Mouse (Mus musculus) limb, embryonic 10.5 days (tissue): ENCODE results near the gene Ints14. TPM values are rescaled to one million over a fixed set of nuclear protein-coding genes. Genes with fewer than 3 reads are reported as not detected.
A peak's percentile ranks its signal among the peaks of the same experiment; 100 is the strongest.

ENCODE experiments used
- DNase-seq: peaks from one replicate; pipeline ENCODE4 v3.0.0-alpha.2; 2017; ENCODE audit warnings: low spot score
- H3K27ac ChIP-seq: fragments of 300-500 bp; sonication (generic); 2 replicates; pipeline ENCODE4 v1.5.1; 2016; ENCODE audit warnings: mild to moderate bottlenecking
- H3K27me3 ChIP-seq: fragments of 300-500 bp; sonication (generic); 2 replicates; pipeline ENCODE4 v1.6.1; 2016; ENCODE audit warnings: low read depth, mild to moderate bottlenecking; ENCODE audit not compliant: poor library complexity, severe bottlenecking
- H3K36me3 ChIP-seq: fragments of 300-500 bp; sonication (generic); 2 replicates; pipeline ENCODE4 v1.6.1; 2016; ENCODE audit warnings: mild to moderate bottlenecking, moderate library complexity
- H3K4me1 ChIP-seq: fragments of 300-500 bp; sonication (generic); 2 replicates; pipeline ENCODE4 v1.6.1; 2016
- H3K4me3 ChIP-seq: fragments of 300-500 bp; sonication (generic); 2 replicates; pipeline ENCODE4 v1.5.1; 2016; ENCODE audit warnings: mild to moderate bottlenecking, moderate library complexity
- H3K9me3 ChIP-seq: fragments of 300-500 bp; sonication (generic); replicated peaks from 2 replicates; pipeline ENCODE4 v1.6.1; 2016; ENCODE audit warnings: mild to moderate bottlenecking
- WGBS: fragments of 180-500 bp; shearing (Covaris S2); methylation state at CpG from one replicate; pipeline ENCODE4 v1.1.7; 2016; 5-methylcytosine and 5-hydroxymethylcytosine counted together
- polyA plus RNA-seq: library from polyadenylated mRNA; unstranded; fragments of >200 nt; fragmentation: Nextera tagmentation; extraction: Ambion mirVana; gene quantifications from 2 replicates; pipeline ENCODE4 v1.2.1, GENCODE M21; 2016

Gene Ints14
- polyA plus RNA-seq, 1 experiment from 2014 or later: 78.4 TPM

DNA sequence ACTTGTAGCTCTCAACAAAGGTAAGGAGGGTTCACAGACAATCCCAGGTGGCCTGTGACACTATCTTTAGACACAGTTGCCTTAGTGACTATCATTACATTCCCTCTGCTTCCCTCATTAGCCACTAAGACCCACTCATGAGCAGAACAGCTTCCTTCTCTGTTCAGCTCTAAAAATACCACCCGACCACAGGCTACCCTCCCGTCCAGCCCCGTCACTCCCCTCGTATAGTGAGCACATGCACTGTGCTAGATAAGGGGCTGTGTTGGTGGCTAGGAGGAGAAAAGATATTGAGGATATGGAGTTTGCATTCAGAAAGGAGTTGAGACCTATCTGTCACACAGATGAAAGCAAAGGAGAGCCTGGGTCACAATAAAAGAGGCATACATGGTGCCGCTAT lies 22.2 kb upstream of the Ints14 start:
- Histone ChIP-seq H3K4me1 (peaks cover 21% of the 10 kb centered on the region), H3K27ac (no peak overlapping the region), H3K36me3 (no peaks in the 10 kb centered on the region), H3K27me3 (peaks cover 17% of the 10 kb centered on the region), H3K4me3 (no peak overlapping the region), H3K9me3 (no peaks in the 10 kb centered on the region)
- 84% methylated on average over 5 of the region's 5 CpGs for WGBS
- DNase-seq: no peak

DNA sequence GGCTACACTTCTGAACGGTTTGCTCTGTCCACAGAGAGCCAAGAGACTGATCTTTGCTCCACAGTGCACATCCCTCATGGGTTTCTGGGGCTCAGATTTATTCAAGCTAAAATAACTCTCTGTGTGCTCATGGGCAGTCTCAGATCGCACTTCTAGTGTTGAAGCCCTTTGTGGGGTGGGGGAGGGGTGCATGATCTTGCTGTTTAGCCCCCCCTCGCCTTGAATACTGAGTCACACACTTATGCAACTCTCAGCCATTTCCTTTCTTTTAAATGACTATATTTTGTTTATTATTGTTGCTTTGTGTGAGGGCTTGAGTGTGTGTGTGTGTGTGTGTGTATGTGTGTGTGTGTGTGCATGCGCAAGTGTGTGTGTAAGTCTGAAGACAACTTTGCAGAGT lies 21.4 kb upstream of the Ints14 start:
- no peak for DNase-seq
- peaks cover 25% of the 10 kb centered on the region for H3K27me3 ChIP-seq
- H3K9me3 ChIP-seq: no peaks in the 10 kb centered on the region
- H3K4me1 ChIP-seq: peaks cover 19% of the 10 kb centered on the region
- H3K4me3 ChIP-seq: no peak overlapping the region
- no peaks in the 10 kb centered on the region for H3K36me3 ChIP-seq
- WGBS: 69% methylated on average over 4 of the region's 4 CpGs
- no peak overlapping the region for H3K27ac ChIP-seq

DNA sequence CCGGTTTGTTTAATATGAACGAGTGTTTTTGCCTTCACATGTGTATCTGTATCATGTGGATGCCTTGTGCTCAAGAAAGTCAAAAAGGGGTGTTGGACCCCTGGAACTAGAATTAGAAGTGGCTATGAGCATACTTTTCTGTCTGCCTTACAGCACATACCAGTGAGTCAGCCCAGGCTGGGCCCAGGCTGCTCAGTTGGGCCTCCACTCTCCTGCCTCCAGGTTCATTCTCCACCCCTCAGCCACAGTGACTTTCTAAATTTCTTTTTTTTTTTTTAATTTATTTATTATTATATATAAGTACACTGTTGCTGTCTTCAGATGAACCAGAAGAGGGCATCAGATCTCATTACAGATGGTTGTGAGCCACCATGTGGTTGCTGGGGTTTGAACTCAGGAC lies 20.9 kb upstream of the Ints14 start:
- no peak for DNase-seq
- peaks cover 30% of the 10 kb centered on the region for H3K27me3 ChIP-seq
- H3K4me3 ChIP-seq: no peak overlapping the region
- no peaks in the 10 kb centered on the region for H3K9me3 ChIP-seq
- no peak overlapping the region for H3K27ac ChIP-seq
- WGBS: 91% methylated on average over 2 of the region's 2 CpGs
- H3K4me1 ChIP-seq: peaks cover 17% of the 10 kb centered on the region
- no peaks in the 10 kb centered on the region for H3K36me3 ChIP-seq

DNA sequence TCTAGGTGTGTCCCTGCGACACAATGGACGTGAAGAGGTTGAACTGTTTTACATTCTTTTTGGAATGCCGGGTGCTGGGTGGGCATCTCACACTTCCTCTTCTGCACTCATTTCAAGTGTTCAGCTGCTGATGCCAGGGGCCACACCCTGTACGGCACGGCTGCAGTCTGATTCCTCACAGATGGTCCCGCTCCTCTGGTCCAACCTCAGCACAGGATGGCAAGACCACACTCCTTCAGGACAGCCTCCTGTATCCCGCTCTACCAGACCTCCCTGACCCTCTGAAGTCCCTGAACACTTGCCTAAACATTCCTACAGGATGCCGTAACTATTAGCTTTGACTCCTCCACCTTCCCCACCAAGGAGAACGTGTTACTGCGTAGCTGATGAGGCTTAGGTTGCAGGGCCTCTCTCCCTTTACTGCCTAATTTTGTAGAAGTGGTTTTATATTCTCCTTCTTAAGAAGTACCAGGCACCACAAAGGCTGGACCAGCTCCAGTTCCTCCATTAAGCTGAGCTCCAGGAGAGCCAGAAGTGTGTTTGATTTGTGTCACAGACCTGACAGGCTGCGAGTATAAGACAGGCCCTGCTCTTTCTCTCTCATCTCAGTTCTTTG lies 19.9 kb upstream of the Ints14 start:
- Histone ChIP-seq H3K36me3 (no peaks in the 10 kb centered on the region), H3K4me1 (peaks cover 15% of the 10 kb centered on the region), H3K27ac (no peak overlapping the region), H3K9me3 (no peaks in the 10 kb centered on the region), H3K4me3 (no peak overlapping the region), H3K27me3 (peaks cover 34% of the 10 kb centered on the region)
- DNase-seq: no peak
- 67% methylated on average over 11 of the region's 11 CpGs for WGBS

DNA sequence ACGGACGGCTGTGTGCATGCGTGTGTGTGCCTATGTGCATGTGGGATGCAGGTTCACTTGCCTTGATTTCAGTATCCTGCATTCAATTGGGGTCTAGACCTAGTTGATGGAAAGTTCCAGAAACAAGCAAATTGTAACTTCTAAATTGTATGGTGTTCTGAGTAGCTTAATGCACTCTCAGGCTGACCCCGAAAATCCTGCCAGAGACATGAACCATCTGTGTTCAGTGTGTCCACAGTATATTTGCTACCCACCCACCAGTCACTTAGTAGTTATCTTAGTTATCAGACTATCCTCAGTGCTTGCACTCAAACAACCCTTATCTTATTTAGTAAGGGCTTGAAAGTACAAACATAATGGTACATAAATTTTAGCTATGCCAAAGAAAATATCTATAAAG lies 19.1 kb upstream of the Ints14 start:
- no peaks in the 10 kb centered on the region for H3K9me3 ChIP-seq
- H3K27me3 ChIP-seq: peaks cover 32% of the 10 kb centered on the region
- no peak overlapping the region for H3K27ac ChIP-seq
- WGBS: 93% methylated on average over 4 of the region's 4 CpGs
- H3K4me1 ChIP-seq: peaks cover 21% of the 10 kb centered on the region
- no peak for DNase-seq
- H3K36me3 ChIP-seq: no peaks in the 10 kb centered on the region
- H3K4me3 ChIP-seq: no peak overlapping the region

DNA sequence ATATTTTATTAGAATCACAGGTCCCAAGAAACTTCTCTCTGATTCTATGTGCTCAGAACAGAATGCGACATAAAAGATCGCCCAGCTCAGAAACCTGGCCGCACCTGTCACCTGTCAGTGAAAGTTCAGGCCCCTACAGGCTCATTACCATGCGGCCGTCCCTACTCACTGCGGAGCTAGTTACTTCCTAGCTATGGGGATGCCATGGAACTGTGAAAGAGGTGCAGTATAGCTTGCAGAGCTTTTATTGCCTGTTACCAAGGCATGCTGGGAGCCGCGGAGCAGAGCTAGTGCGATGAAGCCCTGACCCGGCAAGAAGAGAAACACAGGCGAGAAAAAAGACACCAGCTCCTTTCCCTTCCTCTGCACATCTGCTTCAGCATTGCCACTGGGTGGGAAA lies 16.7 kb upstream of the Ints14 start:
- no peak for DNase-seq
- H3K4me1 ChIP-seq: peaks cover 21% of the 10 kb centered on the region
- H3K9me3 ChIP-seq: no peaks in the 10 kb centered on the region
- WGBS: 12% methylated on average over 11 of the region's 11 CpGs
- H3K27ac ChIP-seq: no peak overlapping the region
- H3K27me3 ChIP-seq: peaks cover 49% of the 10 kb centered on the region
- H3K36me3 ChIP-seq: no peaks in the 10 kb centered on the region
- H3K4me3 ChIP-seq: peak overlapping the region; percentile 32; the same call in 1 of the 2 replicates

DNA sequence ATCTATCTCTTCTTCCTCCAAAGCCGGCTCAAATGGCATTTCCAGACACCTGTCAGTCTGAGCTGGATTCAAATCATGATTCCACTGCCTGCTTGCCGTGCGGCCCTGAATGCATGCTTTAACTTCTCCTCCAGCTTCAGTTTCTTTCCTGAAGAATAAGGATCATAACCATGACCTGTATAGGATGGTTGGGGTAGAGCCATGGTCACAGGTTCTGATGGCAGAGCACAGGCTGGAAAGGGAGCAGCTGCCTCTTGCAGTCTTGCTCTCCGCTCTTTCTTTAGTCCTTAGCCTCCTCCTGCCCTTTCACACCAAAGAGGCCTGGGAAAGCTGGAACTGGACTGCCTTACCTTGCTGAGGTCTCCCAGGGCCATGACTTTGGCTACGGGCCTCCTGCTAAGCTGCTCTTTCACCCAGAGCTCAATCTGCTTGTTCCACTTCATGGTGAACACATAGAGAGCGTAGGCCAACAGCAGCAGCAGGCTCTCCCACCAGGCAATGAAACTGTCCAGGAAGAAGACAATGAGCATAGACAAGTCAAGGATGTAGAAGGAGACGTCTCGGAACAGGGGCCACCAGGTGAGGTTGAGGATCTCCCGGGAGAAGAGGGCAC lies 13.1 kb upstream of the Ints14 start:
- Histone ChIP-seq H3K27me3 (peaks cover 80% of the 10 kb centered on the region), H3K9me3 (no peaks in the 10 kb centered on the region), H3K4me3 (no peak overlapping the region), H3K27ac (no peak overlapping the region), H3K36me3 (no peaks in the 10 kb centered on the region), H3K4me1 (peaks cover 16% of the 10 kb centered on the region)
- 90% methylated on average over 9 of the region's 9 CpGs for WGBS
- no peak for DNase-seq

DNA sequence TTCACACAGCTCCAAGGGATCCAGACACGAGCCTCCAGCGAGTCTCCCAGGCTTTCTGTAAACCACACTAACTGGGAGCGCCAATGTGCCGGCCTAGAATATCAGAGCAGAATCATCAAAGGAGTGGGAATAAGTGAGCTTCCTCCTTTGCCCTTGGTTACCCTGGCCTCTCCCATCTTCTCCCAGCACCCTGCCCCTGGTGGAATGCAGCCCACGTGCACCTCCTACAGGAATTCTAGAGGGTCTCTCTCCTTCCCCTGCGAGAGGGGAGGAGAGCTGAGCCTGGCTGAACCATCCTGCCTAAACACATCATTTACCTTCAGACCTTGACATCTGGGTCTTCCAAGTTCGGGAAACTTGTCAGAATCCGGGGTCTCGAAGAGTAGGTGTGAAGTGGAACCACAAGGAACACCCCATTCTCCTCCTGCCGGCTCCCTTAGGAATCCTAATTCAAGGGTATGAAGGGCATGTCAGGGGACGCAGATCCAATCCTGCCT lies 9.5 kb upstream of the Ints14 start, which contains the start of gene Slc24a1:
Gene Slc24a1, minus strand, starts transcription at position 447 of the 497 bp plus-strand sequence.
- DNase-seq: no peak
- Histone ChIP-seq H3K27ac (no peak within 1 kb of the TSS), H3K27me3 (peaks cover 74% of the 10 kb centered on the region), H3K9me3 (no peaks in the 10 kb centered on the region), H3K4me1 (peaks cover 7% of the 10 kb centered on the region; the same call in 1 of the 2 replicates), H3K36me3 (no peaks in the 10 kb centered on the region), H3K4me3 (no peak within 1 kb of the TSS)
- WGBS: 37% methylated on average over 11 of the region's 11 CpGs

DNA sequence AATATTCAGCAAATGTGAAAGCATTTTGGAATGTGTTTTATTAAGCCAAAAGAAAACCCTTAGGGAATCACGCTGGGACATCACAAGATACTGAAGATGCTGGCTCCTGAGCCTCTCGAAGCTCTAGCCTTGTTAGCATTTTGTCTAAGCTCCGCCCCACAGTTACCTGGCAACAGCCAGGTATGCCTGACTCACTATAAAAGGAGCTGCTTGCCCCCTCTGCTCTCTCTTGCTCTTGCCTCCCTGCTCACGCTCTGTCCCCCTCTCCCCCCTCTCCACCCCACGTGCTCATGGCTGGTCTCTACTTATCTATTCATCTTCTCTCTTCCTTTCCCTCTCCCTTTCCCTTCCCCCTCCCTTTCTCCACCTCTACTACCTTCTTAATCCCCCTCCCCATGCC lies 8.7 kb upstream of the Ints14 start:
- Histone ChIP-seq H3K27me3 (peaks cover 73% of the 10 kb centered on the region), H3K4me1 (0 out of 2 replicates have a peak, but pooled peaks cover 4% of the 10 kb centered on the region), H3K36me3 (no peaks in the 10 kb centered on the region), H3K4me3 (no peak overlapping the region), H3K27ac (no peak overlapping the region), H3K9me3 (no peaks in the 10 kb centered on the region)
- WGBS: 14% methylated on average over 5 of the region's 5 CpGs
- DNase-seq: no peak

DNA sequence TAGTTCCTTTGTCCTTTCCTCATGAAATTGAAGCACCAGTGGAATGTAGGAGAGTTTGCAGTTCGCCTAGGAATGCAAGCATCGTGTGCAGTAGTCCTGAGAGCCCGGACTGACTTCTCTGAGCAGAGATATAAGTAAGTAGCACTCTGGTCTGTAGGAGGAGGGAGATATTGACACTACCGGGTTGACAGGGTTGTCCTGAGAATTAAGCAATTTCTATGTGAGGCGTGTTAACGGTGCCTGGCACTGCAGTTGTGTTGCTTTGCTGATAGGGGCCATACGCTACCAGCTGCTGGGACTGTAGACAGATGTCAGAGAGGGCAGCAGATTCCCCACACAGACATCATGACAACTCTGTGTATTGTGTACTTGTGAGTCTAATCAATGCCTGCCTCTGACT lies 7.5 kb upstream of the Ints14 start:
- WGBS: 86% methylated on average over 7 of the region's 7 CpGs

DNA sequence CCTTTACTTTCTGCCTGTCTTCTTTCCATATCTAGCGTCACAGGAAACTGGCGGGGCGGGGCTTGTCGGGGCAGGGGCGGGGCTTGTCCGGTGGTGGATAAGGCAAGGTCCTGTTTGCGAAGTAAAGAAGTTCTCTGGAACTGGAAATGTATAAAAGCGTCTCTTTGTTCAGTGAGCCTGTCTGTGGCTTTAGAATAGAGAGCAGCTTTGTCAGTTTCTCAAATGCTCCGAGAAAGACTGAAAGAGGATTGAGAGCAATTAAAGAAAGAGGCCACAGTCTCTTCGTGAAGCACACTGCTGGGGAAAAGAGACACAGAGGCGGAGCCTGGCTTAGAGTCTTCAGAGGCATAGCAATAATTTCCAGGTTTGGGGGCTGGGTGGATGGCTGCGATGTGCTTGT lies 4.4 kb upstream of the Ints14 start:
- H3K27me3 ChIP-seq: peaks cover 33% of the 10 kb centered on the region
- no peaks in the 10 kb centered on the region for H3K9me3 ChIP-seq
- no peak overlapping the region for H3K4me3 ChIP-seq
- H3K27ac ChIP-seq: 0 out of 2 replicates have a peak overlapping the region, but pooled peaks have one; percentile 11
- 33% methylated on average over 12 of the region's 12 CpGs for WGBS
- H3K36me3 ChIP-seq: no peaks in the 10 kb centered on the region
- no peak for DNase-seq
- peaks cover 14% of the 10 kb centered on the region for H3K4me1 ChIP-seq

More for the DNA sequence above, 7.5 kb upstream of the Ints14 start:
- H3K27ac ChIP-seq: no peak overlapping the region
- H3K36me3 ChIP-seq: no peaks in the 10 kb centered on the region
- DNase-seq: no peak
- no peaks in the 10 kb centered on the region for H3K9me3 ChIP-seq
- 0 out of 2 replicates have a peak, but pooled peaks cover 4% of the 10 kb centered on the region for H3K4me1 ChIP-seq
- no peak overlapping the region for H3K4me3 ChIP-seq
- H3K27me3 ChIP-seq: peaks cover 64% of the 10 kb centered on the region

DNA sequence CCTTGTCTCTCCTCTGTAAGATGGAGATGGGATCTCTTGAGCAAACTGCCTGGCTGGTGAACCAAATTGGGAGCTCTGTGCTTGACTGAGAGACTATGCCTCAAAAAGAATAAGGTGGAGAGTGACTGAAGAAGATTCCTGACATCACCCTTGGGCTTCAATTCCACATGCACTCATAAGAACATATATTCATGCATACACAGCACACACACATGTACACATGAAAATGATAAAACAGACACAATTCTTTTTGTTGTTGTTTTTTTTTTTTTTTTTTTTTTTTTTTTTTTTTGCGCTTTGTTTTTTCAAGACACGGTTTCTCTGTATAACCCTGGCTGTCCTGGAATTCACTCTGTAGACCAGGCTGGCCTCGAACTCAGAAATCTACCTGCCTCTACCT lies 3.4 kb upstream of the Ints14 start:
- H3K4me1 ChIP-seq: peaks cover 20% of the 10 kb centered on the region
- peaks cover 24% of the 10 kb centered on the region for H3K27me3 ChIP-seq
- H3K4me3 ChIP-seq: no peak overlapping the region
- H3K27ac ChIP-seq: no peak overlapping the region
- H3K9me3 ChIP-seq: no peaks in the 10 kb centered on the region
- peaks cover 7% of the 10 kb centered on the region for H3K36me3 ChIP-seq
- no peak for DNase-seq
- WGBS: 91% methylated on average over 3 of the region's 3 CpGs

DNA sequence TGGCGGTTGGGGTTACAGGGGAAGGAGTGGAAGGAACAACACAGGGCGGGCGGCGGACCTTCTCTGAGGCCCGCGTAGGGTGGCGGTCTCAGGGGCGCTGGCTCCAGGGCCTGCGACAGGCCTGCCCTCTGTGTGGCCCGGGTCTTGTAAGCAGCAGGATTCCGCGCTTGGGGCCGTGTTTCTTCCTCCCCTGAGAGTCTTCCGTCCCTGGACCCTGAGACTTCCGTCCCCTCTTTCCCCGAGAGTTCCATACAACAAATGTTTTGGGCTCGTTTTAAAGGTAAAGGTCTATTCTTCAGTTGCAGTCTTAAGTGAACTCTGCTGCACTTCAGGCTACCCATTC lies 244 bp downstream of the Ints14 start:
- Histone ChIP-seq H3K36me3 (peaks cover 44% of the 10 kb centered on the region), H3K4me1 (peaks cover 20% of the 10 kb centered on the region), H3K9me3 (no peaks in the 10 kb centered on the region), H3K27ac (peak overlapping the region; percentile 95), H3K4me3 (peak overlapping the region; percentile 87), H3K27me3 (no peaks in the 10 kb centered on the region)
- WGBS: 0% methylated on average over 15 of the region's 17 CpGs
- DNase-seq: no peak
